Mouse (Mus musculus) limb, embryonic 15.5 days (tissue): ENCODE results near the gene Hps4. TPM values are rescaled to one million over a fixed set of nuclear protein-coding genes. Genes with fewer than 3 reads are reported as not detected.

Experiments
- ATAC-seq: fragments of 200-750 bp; cut with Nextera tagmentation; 2 replicates; pipeline ENCODE4 v1.8.0; 2017; ENCODE audit warnings: low read depth, moderate TSS enrichment; ENCODE audit not compliant: insufficient number of reproducible peaks, low FRiP score, low TSS enrichment
- H3K27ac ChIP-seq: fragments of 300-500 bp; sonication (generic); 2 replicates; pipeline ENCODE4 v1.5.1; 2015; ENCODE audit warnings: moderate library complexity, mild to moderate bottlenecking, inconsistent platforms
- H3K27me3 ChIP-seq: fragments of 300-500 bp; sonication (generic); 2 replicates; pipeline ENCODE4 v1.6.1; 2015; ENCODE audit warnings: inconsistent platforms
- H3K36me3 ChIP-seq: fragments of 300-500 bp; sonication (generic); 2 replicates; pipeline ENCODE4 v1.6.1; 2015; ENCODE audit warnings: inconsistent platforms
- H3K4me1 ChIP-seq: fragments of 300-500 bp; sonication (generic); 2 replicates; pipeline ENCODE4 v1.6.1; 2015; ENCODE audit warnings: inconsistent platforms
- H3K4me2 ChIP-seq: fragments of 300-500 bp; sonication (generic); 2 replicates; pipeline ENCODE4 v1.6.1; 2015; ENCODE audit warnings: mild to moderate bottlenecking, inconsistent platforms
- H3K4me3 ChIP-seq: fragments of 300-500 bp; sonication (generic); 2 replicates; pipeline ENCODE4 v1.5.1; 2015; ENCODE audit warnings: mild to moderate bottlenecking, inconsistent platforms
- H3K9ac ChIP-seq: fragments of 300-500 bp; sonication (generic); 2 replicates; pipeline ENCODE4 v1.6.1; 2015; ENCODE audit warnings: inconsistent platforms
- H3K9me3 ChIP-seq: fragments of 300-500 bp; sonication (generic); 2 replicates; pipeline ENCODE4 v1.6.1; 2016; ENCODE audit warnings: inconsistent platforms
- WGBS: fragments of 180-500 bp; shearing (Covaris S2); methylation state at CpG from one replicate; pipeline ENCODE4 v1.1.7; 2015; 5-methylcytosine and 5-hydroxymethylcytosine counted together
- polyA plus RNA-seq: library from polyadenylated mRNA; unstranded; fragments of >200 nt; fragmentation: Nextera tagmentation; extraction: Ambion mirVana; gene quantifications from 2 replicates; pipeline ENCODE4 v1.2.1, GENCODE M21; 2015

Gene Hps4
- polyA plus RNA-seq, 1 experiment from 2014 or later: 34.8 TPM

DNA sequence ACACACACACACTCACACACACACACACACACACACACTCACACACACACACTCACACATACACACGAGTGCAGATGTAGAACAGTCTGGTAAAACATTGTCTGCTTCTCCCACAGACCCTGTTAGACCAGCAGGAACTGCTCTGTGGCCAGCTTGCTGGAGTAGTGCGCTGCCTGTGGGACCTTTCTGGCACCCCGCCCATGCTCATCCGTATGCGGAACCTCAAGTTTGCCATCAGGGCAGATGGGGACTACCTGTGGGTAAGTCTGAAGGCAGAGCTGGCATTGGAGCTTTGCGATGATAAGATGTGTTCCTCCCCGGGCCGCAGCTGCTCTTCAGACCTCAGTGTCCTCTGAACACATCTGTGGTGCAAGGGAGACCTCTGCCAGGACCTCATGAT lies 6.3 kb downstream of the Hps4 start:
- H3K4me2 ChIP-seq: no peak overlapping the region
- H3K9me3 ChIP-seq: no peaks in the 10 kb centered on the region
- peaks cover 74% of the 10 kb centered on the region for H3K36me3 ChIP-seq
- no peak overlapping the region for H3K9ac ChIP-seq
- H3K27me3 ChIP-seq: no peaks in the 10 kb centered on the region
- 95% methylated on average over 8 of the region's 8 CpGs for WGBS
- no peak for ATAC-seq
- H3K4me3 ChIP-seq: no peak overlapping the region
- H3K27ac ChIP-seq: no peak overlapping the region
- peaks cover 14% of the 10 kb centered on the region for H3K4me1 ChIP-seq

GRCm38 (mm10) chr5:112355493-112355892 lies 12.6 kb downstream of the Hps4 start:
- Histone ChIP-seq H3K9ac (no peak overlapping the region), H3K9me3 (no peaks in the 10 kb centered on the region), H3K4me3 (no peak overlapping the region), H3K27me3 (no peaks in the 10 kb centered on the region), H3K27ac (no peak overlapping the region), H3K4me1 (no peaks in the 10 kb centered on the region), H3K4me2 (no peak overlapping the region), H3K36me3 (peaks cover 71% of the 10 kb centered on the region)
- 87% methylated on average over 6 of the region's 6 CpGs for WGBS
- ATAC-seq: no peak

GRCm38 (mm10) chr5:112355910-112356309 lies 13.0 kb downstream of the Hps4 start, which contains the start of gene Gm6583:
TSS of gene Gm6583 (minus strand) at chr5:112356033.
- Histone ChIP-seq H3K9me3 (no peaks in the 10 kb centered on the region), H3K27me3 (no peaks in the 10 kb centered on the region), H3K9ac (no peak within 1 kb of the TSS), H3K4me1 (no peaks in the 10 kb centered on the region), H3K27ac (no peak within 1 kb of the TSS), H3K4me2 (no peak within 1 kb of the TSS), H3K36me3 (peaks cover 67% of the 10 kb centered on the region), H3K4me3 (no peak within 1 kb of the TSS)
- ATAC-seq: no peak
- 62% methylated on average over 13 of the region's 13 CpGs for WGBS

- Histone ChIP-seq H3K27ac (no peak overlapping the region), H3K36me3 (peaks cover 63% of the 10 kb centered on the region), H3K9me3 (no peaks in the 10 kb centered on the region), H3K9ac (no peak overlapping the region), H3K4me2 (no peak overlapping the region), H3K4me3 (no peak overlapping the region), H3K27me3 (no peaks in the 10 kb centered on the region), H3K4me1 (no peaks in the 10 kb centered on the region)
- 91% methylated on average over 9 of the region's 9 CpGs for WGBS
- no peak for ATAC-seq
Observed at GRCm38 (mm10) chr5:112356322-112356721, 13.4 kb downstream of the Hps4 start.

GRCm38 (mm10) chr5:112359520-112359919 lies 16.6 kb downstream of the Hps4 start:
- Histone ChIP-seq H3K4me2 (no peak overlapping the region), H3K27me3 (no peaks in the 10 kb centered on the region), H3K4me3 (no peak overlapping the region), H3K9me3 (no peaks in the 10 kb centered on the region), H3K4me1 (0 out of 2 replicates have a peak, but pooled peaks cover 7% of the 10 kb centered on the region), H3K36me3 (peaks cover 53% of the 10 kb centered on the region), H3K9ac (no peak overlapping the region), H3K27ac (no peak overlapping the region)
- no peak for ATAC-seq
- 79% methylated on average over 4 of the region's 4 CpGs for WGBS

DNA sequence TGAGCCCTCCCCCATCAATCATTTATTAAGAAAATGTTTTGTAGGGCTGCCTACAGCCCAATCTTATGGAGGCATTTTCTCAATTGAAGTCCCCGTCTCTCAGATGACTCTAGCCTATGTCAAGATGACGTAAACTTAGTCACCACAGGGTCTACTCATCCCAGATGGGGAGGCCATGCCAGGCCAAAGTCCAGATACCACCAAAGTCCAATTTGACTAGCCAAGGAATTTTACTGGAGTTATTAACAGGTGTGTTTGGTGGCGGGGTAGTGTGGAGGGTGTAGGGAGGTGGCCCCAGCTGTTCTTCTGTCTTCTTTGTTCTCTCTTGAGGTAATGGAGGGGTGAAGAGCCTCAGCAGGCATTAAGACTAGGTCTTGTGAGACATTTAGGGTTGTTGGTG lies 17.2 kb downstream of the Hps4 start:
- Histone ChIP-seq H3K27me3 (no peaks in the 10 kb centered on the region), H3K27ac (no peak overlapping the region), H3K9ac (no peak overlapping the region), H3K36me3 (peaks cover 53% of the 10 kb centered on the region), H3K9me3 (no peaks in the 10 kb centered on the region), H3K4me1 (peaks cover 7% of the 10 kb centered on the region; the same call in 1 of the 2 replicates), H3K4me3 (no peak overlapping the region), H3K4me2 (no peak overlapping the region)
- no peak for ATAC-seq
- 75% methylated on average over 3 of the region's 3 CpGs for WGBS

- Histone ChIP-seq H3K4me2 (no peak overlapping the region), H3K4me3 (no peak overlapping the region), H3K9me3 (no peaks in the 10 kb centered on the region), H3K36me3 (peaks cover 56% of the 10 kb centered on the region), H3K27me3 (no peaks in the 10 kb centered on the region), H3K4me1 (peaks cover 7% of the 10 kb centered on the region; the same call in 1 of the 2 replicates), H3K9ac (no peak overlapping the region), H3K27ac (0 out of 2 replicates have a peak overlapping the region, but pooled peaks have one; percentile 18)
- 33% methylated on average over 10 of the region's 10 CpGs for WGBS
- peak; percentile 38 for ATAC-seq
Observed at GRCm38 (mm10) chr5:112364184-112364797, 21.4 kb downstream of the Hps4 start.

- no peak overlapping the region for H3K4me2 ChIP-seq
- 92% methylated on average over 6 of the region's 6 CpGs for WGBS
- H3K4me1 ChIP-seq: peaks cover 7% of the 10 kb centered on the region; the same call in 1 of the 2 replicates
- no peak overlapping the region for H3K4me3 ChIP-seq
- no peaks in the 10 kb centered on the region for H3K27me3 ChIP-seq
- H3K36me3 ChIP-seq: peaks cover 74% of the 10 kb centered on the region
- no peaks in the 10 kb centered on the region for H3K9me3 ChIP-seq
- H3K9ac ChIP-seq: no peak overlapping the region
- H3K27ac ChIP-seq: no peak overlapping the region
- no peak for ATAC-seq
Observed at GRCm38 (mm10) chr5:112366879-112367278, 24.0 kb downstream of the Hps4 start.

- H3K4me1 ChIP-seq: peaks cover 7% of the 10 kb centered on the region; the same call in 1 of the 2 replicates
- no peak overlapping the region for H3K27ac ChIP-seq
- peaks cover 70% of the 10 kb centered on the region for H3K36me3 ChIP-seq
- no peak overlapping the region for H3K4me2 ChIP-seq
- WGBS: 85% methylated on average over 4 of the region's 4 CpGs
- no peaks in the 10 kb centered on the region for H3K27me3 ChIP-seq
- no peak overlapping the region for H3K9ac ChIP-seq
- H3K4me3 ChIP-seq: no peak overlapping the region
- no peaks in the 10 kb centered on the region for H3K9me3 ChIP-seq
- ATAC-seq: no peak
Observed at GRCm38 (mm10) chr5:112367338-112367737, 24.5 kb downstream of the Hps4 start.

DNA sequence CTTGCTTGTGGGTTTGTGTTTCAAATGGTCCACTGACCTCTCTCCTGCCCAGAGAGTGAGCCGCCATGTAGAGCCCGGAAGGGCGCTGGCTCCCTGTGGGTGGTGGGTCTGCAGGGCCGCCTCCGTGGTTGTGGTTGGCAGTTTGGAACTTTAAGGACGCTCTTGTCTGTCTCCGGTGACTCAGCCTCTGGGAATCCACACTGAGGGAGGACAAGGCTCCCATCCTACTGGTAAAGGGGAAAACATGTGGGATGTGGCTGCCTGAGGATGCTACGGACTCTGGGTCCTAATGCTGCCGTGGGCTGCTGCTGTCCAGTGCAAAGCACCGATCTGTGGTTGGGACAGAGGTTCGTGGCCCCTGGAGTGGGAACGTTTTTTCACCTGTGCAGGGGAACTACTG lies 25.0 kb downstream of the Hps4 start:
- 90% methylated on average over 12 of the region's 12 CpGs for WGBS
- no peak overlapping the region for H3K27ac ChIP-seq
- H3K4me1 ChIP-seq: peaks cover 7% of the 10 kb centered on the region; the same call in 1 of the 2 replicates
- H3K9me3 ChIP-seq: no peaks in the 10 kb centered on the region
- no peak overlapping the region for H3K4me2 ChIP-seq
- no peaks in the 10 kb centered on the region for H3K27me3 ChIP-seq
- no peak overlapping the region for H3K4me3 ChIP-seq
- H3K9ac ChIP-seq: no peak overlapping the region
- no peak for ATAC-seq
- peaks cover 76% of the 10 kb centered on the region for H3K36me3 ChIP-seq

DNA sequence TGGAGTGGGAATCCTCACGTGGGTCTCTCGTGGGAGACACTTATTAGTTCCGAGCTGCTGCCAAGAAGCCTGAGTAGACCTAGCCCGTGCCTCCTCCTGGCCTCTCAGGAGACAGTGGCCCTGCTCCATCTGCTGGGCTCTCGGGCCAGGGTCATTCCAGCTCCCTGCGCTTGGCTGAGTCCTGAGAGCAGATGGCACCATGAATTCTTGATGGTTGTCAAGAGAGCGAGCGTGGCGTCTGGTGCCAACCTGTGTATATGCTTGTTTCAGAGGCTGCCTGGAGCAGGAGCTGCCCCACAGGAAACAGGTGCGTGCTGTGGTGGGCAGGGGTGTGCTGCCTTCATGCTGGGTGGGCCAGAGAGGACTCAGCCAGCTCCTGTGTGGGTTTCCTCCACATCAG lies 25.8 kb downstream of the Hps4 start:
- H3K4me3 ChIP-seq: no peak overlapping the region
- H3K36me3 ChIP-seq: peaks cover 79% of the 10 kb centered on the region
- H3K27ac ChIP-seq: no peak overlapping the region
- no peaks in the 10 kb centered on the region for H3K9me3 ChIP-seq
- ATAC-seq: no peak
- H3K4me2 ChIP-seq: no peak overlapping the region
- H3K4me1 ChIP-seq: peaks cover 7% of the 10 kb centered on the region; the same call in 1 of the 2 replicates
- 89% methylated on average over 10 of the region's 10 CpGs for WGBS
- H3K9ac ChIP-seq: no peak overlapping the region
- no peaks in the 10 kb centered on the region for H3K27me3 ChIP-seq

- peaks cover 81% of the 10 kb centered on the region for H3K36me3 ChIP-seq
- no peaks in the 10 kb centered on the region for H3K9me3 ChIP-seq
- no peaks in the 10 kb centered on the region for H3K27me3 ChIP-seq
- H3K9ac ChIP-seq: no peak overlapping the region
- no peak overlapping the region for H3K27ac ChIP-seq
- no peak overlapping the region for H3K4me2 ChIP-seq
- ATAC-seq: no peak
- 94% methylated on average over 13 of the region's 13 CpGs for WGBS
- no peak overlapping the region for H3K4me3 ChIP-seq
- peaks cover 1% of the 10 kb centered on the region; the same call in 1 of the 2 replicates for H3K4me1 ChIP-seq
Observed at GRCm38 (mm10) chr5:112369326-112369725, 26.4 kb downstream of the Hps4 start.
